Mouse (Mus musculus): Measurements from ENCODE around the gene Tubg1.

The Tubg1 gene

GRCm38 (mm10) chr11:101175636-101176116, 55.9 kb downstream of the Tubg1 start:
- no peak for ATAC-seq (ENCODE audit: insufficient number of reproducible peaks, low FRiP score, low TSS enrichment)
